Mouse (Mus musculus) neural tube, embryonic 15.5 days (tissue): ENCODE data around the gene Gabbr2. TPM values are rescaled to one million over a fixed set of nuclear protein-coding genes. Genes with fewer than 3 reads are reported as not detected.

Experiments used
- ATAC-seq: fragments of 200-750 bp; cut with Nextera tagmentation; 2 replicates; pipeline ENCODE4 v1.8.0; 2017; ENCODE audit warnings: mild to moderate bottlenecking, moderate TSS enrichment, moderate library complexity; ENCODE audit not compliant: low FRiP score
- H3K27ac ChIP-seq: fragments of 300-500 bp; sonication (generic); replicated peaks from 2 replicates; pipeline ENCODE4 v1.5.1; 2015; ENCODE audit warnings: mild to moderate bottlenecking, inconsistent platforms
- H3K27me3 ChIP-seq: fragments of 300-500 bp; sonication (generic); replicated peaks from 2 replicates; pipeline ENCODE4 v1.6.1; 2015; ENCODE audit warnings: inconsistent platforms
- H3K36me3 ChIP-seq: fragments of 300-500 bp; sonication (generic); 2 replicates; pipeline ENCODE4 v1.6.1; 2015; ENCODE audit warnings: inconsistent platforms
- H3K4me1 ChIP-seq: fragments of 300-500 bp; sonication (generic); 2 replicates; pipeline ENCODE4 v1.6.1; 2015; ENCODE audit warnings: inconsistent platforms
- H3K4me2 ChIP-seq: fragments of 300-500 bp; sonication (generic); 2 replicates; pipeline ENCODE4 v1.6.1; 2015; ENCODE audit warnings: inconsistent platforms, mild to moderate bottlenecking, moderate library complexity
- H3K4me3 ChIP-seq: fragments of 300-500 bp; sonication (generic); replicated peaks from 2 replicates; pipeline ENCODE4 v1.5.1; 2015; ENCODE audit warnings: mild to moderate bottlenecking, inconsistent platforms
- H3K9ac ChIP-seq: fragments of 300-500 bp; sonication (generic); replicated peaks from 2 replicates; pipeline ENCODE4 v1.6.1; 2015; ENCODE audit warnings: mild to moderate bottlenecking, inconsistent platforms
- H3K9me3 ChIP-seq: fragments of 300-500 bp; sonication (generic); replicated peaks from 2 replicates; pipeline ENCODE4 v1.6.1; 2016; ENCODE audit warnings: inconsistent platforms
- WGBS: fragments of 180-500 bp; shearing (Covaris S2); methylation state at CpG from one replicate; pipeline ENCODE4 v1.1.7; 2015; ENCODE audit warnings: mixed read lengths; 5-methylcytosine and 5-hydroxymethylcytosine counted together
- polyA plus RNA-seq: library from polyadenylated mRNA; unstranded; fragments of >200 nt; fragmentation: Nextera tagmentation; extraction: Ambion mirVana; gene quantifications from 2 replicates; pipeline ENCODE4 v1.2.1, GENCODE M21; 2015

The Gabbr2 gene
- polyA plus RNA-seq, 1 experiment from 2014 or later = 12.5 TPM

DNA sequence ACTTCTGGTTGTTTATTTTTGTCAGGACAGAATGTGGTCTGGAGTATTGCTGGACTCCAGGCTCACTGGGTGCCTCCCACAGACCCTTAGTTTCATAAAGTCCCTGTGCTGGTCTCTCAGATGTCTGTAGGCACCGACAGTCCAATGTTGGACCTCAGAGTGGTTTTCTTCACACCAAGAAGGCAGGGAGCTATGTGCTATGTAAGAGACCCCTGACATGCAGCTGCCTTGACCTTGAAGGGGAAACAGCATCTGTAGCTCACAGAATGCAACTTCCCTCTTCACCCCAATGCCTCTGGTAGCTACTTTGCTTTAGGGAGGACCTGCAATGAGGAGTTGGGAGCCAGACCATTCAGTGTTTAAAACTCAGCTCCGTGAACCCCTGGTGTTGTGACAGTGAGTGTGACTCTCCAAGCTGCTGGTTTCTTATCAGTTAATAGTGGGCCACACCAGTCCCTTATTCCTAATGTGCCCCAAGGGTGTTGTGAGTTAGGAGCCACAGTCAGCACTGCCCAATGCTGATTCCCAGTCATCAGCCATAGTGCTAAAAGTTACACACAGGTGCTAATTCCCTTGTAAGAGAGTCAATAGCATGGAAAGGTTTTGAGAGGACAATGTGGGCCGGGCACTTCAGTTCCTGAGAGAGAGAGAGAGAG is 85.5 kb downstream of the Gabbr2 start:
- Histone ChIP-seq H3K9me3 (0 out of 2 replicates have a peak, but pooled peaks cover 2% of the 10 kb centered on the region), H3K27ac (0 out of 2 replicates have a peak overlapping the region, but pooled peaks have one; percentile 2), H3K4me1 (peaks cover 30% of the 10 kb centered on the region), H3K9ac (no peak overlapping the region), H3K4me2 (no peak overlapping the region), H3K36me3 (no peaks in the 10 kb centered on the region), H3K4me3 (no peak overlapping the region), H3K27me3 (no peaks in the 10 kb centered on the region)
- no peak for ATAC-seq
- WGBS = 85% methylated on average over 3 of the region's 3 CpGs

DNA sequence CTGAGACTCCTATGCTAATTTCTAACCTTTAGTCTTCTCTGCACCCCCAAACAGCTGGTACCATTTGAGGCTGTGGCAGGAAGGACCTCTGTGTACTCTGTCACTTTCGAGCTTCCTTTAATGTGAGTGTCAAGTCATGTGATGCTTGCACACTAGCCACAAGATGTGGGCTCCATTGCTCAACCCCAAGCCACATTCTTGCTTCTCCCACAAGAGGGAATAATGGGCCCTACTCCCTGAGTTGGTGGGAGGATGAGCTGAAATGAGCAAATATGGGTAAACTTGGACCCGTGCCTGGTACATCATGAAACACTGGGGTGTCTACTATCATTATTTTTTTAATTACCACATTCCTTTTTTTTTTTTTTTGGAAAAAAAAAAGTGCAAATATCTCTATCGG is 86.5 kb downstream of the Gabbr2 start:
- 0 out of 2 replicates have a peak, but pooled peaks cover 2% of the 10 kb centered on the region for H3K9me3 ChIP-seq
- no peaks in the 10 kb centered on the region for H3K36me3 ChIP-seq
- H3K9ac ChIP-seq = no peak overlapping the region
- H3K4me2 ChIP-seq = no peak overlapping the region
- WGBS = 62% methylated on average over 3 of the region's 3 CpGs
- H3K4me1 ChIP-seq = peaks cover 30% of the 10 kb centered on the region
- no peak for ATAC-seq
- H3K27me3 ChIP-seq = no peaks in the 10 kb centered on the region
- no peak overlapping the region for H3K4me3 ChIP-seq
- H3K27ac ChIP-seq = peak overlapping the region; percentile 54

DNA sequence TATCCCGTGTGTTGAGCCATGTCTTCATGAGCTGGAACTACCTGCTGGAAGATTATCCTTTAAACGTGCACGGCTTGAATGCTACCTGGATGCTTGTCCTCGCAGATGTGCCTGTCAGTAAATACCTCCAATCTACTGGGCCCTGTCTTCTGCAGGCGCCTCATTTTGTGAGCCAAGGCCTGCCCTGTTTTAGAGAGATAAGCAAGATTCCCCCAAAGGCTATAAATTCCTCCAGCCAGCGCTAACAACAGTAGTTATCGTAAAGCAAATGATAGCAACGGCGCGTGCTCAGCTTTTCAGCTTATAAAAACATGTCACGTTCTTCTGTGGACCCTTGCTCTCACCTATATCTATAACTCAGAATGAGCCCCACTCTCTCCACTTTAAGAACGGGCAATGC is 87.5 kb downstream of the Gabbr2 start:
- Histone ChIP-seq H3K27me3 (no peaks in the 10 kb centered on the region), H3K9ac (no peak overlapping the region), H3K36me3 (no peaks in the 10 kb centered on the region), H3K4me1 (peaks cover 30% of the 10 kb centered on the region), H3K4me3 (no peak overlapping the region), H3K4me2 (no peak overlapping the region), H3K27ac (peak overlapping the region; percentile 54), H3K9me3 (0 out of 2 replicates have a peak, but pooled peaks cover 2% of the 10 kb centered on the region)
- 35% methylated on average over 12 of the region's 12 CpGs for WGBS
- peak; percentile 35; the same call in 1 of the 2 replicates for ATAC-seq

DNA sequence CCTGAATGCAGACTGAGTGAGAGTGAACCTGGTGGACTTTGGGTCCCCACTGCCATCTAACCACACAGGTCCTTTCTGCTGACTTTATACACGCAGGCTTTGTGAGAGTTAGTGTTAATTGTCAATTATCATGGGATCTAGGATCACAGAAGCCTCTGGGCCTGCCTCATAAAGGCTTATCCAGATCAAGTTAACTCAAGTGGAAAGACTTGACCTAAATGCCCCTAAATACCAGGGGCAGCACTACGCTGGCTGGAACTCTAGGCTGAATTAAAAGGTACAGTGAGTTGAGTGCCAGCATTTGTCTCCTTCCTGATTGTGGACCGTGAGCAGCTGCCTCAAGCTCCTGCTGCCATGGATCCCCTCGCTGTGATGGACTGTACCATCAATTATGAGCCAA is 93.1 kb downstream of the Gabbr2 start:
- Histone ChIP-seq H3K9ac (no peak overlapping the region), H3K4me3 (no peak overlapping the region), H3K4me2 (no peak overlapping the region), H3K9me3 (no peaks in the 10 kb centered on the region), H3K4me1 (peaks cover 28% of the 10 kb centered on the region), H3K36me3 (no peaks in the 10 kb centered on the region), H3K27ac (no peak overlapping the region), H3K27me3 (no peaks in the 10 kb centered on the region)
- WGBS = 71% methylated on average over 4 of the region's 4 CpGs
- ATAC-seq = no peak

DNA sequence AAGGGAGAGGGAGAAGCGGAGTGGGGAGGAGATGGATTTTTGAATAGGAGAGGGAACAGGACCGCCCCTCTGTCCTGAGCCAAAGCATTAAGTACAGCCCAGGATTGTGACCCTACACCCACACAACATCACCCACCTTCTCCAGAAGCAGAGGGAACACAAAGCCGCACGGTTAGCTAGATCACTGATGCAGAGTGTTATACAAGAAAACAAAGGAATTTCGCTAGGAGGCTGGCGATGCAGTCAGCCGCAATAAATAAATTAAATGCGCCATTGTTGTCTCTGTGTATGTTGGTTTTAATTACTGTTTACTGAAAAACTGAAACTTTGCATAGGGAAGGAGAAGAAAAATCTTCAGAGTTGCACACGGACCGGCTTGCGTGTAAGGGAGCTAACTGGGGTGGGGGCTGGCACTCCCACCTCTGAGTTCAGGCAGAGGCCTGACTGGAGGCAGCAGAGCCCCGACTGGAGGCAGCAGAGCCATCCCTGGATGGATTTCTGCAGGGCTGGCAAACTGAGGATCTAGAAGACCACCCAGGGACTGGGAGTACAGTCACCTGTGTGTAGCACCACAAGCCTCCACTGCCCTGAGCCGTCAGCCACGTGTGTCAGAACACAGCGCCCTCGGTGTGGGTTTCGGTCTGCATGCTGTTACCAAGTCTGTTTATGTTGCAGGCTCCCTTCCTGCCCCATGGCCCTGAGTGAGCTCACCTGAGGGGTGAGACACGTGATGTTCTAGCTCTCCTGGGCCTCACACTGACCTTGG is 93.9 kb downstream of the Gabbr2 start:
- H3K9ac ChIP-seq = no peak overlapping the region
- H3K4me2 ChIP-seq = no peak overlapping the region
- H3K36me3 ChIP-seq = no peaks in the 10 kb centered on the region
- ATAC-seq = 0 out of 2 replicates have a peak, but pooled peaks have one; percentile 17
- 53% methylated on average over 18 of the region's 18 CpGs for WGBS
- H3K4me1 ChIP-seq = peaks cover 20% of the 10 kb centered on the region
- H3K9me3 ChIP-seq = no peaks in the 10 kb centered on the region
- no peak overlapping the region for H3K4me3 ChIP-seq
- H3K27me3 ChIP-seq = no peaks in the 10 kb centered on the region
- H3K27ac ChIP-seq = no peak overlapping the region

DNA sequence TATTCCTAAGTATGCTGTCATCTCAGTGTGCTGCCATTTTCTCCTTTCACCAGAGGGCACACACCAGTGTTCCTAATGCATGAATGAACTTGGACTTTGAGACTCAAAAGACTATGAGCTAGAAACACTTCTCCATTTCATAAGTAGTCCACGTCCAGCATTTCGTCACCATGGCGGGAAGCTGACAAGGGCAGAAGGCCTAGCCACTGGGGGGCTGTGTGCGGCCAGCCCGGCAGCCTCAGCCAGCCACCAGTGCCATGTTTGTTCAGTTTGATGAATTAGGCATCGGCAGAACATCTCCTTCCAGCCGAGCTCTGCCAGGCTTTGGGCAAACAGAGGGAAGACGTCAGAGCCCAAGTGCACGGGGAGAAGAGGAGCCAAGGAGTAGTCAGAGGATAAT is 97.5 kb downstream of the Gabbr2 start:
- H3K4me3 ChIP-seq = no peak overlapping the region
- no peak overlapping the region for H3K9ac ChIP-seq
- H3K27me3 ChIP-seq = no peaks in the 10 kb centered on the region
- H3K4me1 ChIP-seq = peaks cover 16% of the 10 kb centered on the region
- no peaks in the 10 kb centered on the region for H3K36me3 ChIP-seq
- WGBS = 72% methylated on average over 9 of the region's 9 CpGs
- no peak overlapping the region for H3K4me2 ChIP-seq
- no peaks in the 10 kb centered on the region for H3K9me3 ChIP-seq
- 0 out of 2 replicates have a peak overlapping the region, but pooled peaks have one; percentile 41 for H3K27ac ChIP-seq
- no peak for ATAC-seq

DNA sequence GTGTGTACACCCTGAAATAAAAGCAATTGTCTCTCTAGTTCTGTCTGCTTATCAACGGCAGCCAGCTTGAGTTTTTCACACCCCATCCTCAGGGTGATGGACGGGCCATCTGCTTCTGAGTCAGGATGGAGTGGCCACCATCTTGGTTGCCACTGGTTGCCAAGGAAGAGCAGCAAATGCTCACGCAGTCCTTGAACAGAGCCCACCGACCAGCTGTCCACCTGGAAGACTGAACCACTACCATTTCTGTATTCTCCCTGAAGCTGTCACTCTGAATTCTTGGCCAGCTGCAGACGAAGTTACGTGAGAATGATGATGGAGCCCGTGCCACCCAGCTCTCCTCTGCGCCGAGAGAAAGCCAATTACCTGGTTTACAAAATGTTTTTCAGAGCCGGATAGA is 102.5 kb downstream of the Gabbr2 start:
- Histone ChIP-seq H3K4me2 (no peak overlapping the region), H3K4me3 (no peak overlapping the region), H3K27ac (no peak overlapping the region), H3K9me3 (no peaks in the 10 kb centered on the region), H3K9ac (no peak overlapping the region), H3K4me1 (peaks cover 10% of the 10 kb centered on the region), H3K36me3 (no peaks in the 10 kb centered on the region; the same call in 1 of the 2 replicates), H3K27me3 (no peaks in the 10 kb centered on the region)
- no peak for ATAC-seq
- WGBS = 72% methylated on average over 10 of the region's 10 CpGs

DNA sequence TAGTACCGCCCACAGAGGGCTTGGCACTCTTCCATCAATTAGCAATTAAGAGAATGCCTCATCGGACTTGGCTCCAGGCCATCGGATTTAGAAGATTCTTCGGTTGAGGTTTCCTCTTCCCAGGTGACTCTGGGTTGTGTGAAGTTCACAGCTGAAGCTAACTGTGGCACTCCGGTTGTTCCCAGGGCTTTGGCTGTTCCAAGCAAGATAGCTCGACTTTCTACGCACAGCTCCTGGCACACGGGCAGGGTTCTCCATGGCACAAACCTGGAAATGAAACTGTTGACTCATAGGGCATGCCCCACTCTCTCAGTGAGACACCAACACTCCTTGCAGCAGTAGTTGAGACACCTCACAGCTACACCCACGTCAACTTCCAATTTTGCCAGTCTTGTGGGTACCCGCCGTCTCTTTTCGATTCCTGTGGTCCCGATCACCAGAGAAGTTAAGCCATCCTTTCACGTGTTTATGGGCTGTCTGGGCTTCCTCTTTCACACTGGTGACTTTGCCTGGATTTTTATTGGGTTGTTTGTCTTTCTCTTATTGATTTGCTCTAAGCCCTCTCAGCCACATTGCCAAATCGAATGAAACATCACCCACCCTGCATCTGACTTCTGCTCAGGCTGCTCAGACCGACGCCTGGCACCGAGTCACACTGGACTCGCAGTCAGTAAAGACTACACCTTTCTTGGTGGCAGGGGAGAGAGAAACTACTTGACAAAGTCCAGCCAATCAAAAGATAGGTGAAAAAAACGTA is 105.9 kb downstream of the Gabbr2 start:
- H3K27ac ChIP-seq = no peak overlapping the region
- WGBS = 87% methylated on average over 20 of the region's 20 CpGs
- H3K27me3 ChIP-seq = no peaks in the 10 kb centered on the region
- peaks cover 28% of the 10 kb centered on the region for H3K4me1 ChIP-seq
- no peak overlapping the region for H3K4me2 ChIP-seq
- no peaks in the 10 kb centered on the region for H3K9me3 ChIP-seq
- no peaks in the 10 kb centered on the region; the same call in 1 of the 2 replicates for H3K36me3 ChIP-seq
- no peak overlapping the region for H3K9ac ChIP-seq
- no peak for ATAC-seq
- H3K4me3 ChIP-seq = no peak overlapping the region

DNA sequence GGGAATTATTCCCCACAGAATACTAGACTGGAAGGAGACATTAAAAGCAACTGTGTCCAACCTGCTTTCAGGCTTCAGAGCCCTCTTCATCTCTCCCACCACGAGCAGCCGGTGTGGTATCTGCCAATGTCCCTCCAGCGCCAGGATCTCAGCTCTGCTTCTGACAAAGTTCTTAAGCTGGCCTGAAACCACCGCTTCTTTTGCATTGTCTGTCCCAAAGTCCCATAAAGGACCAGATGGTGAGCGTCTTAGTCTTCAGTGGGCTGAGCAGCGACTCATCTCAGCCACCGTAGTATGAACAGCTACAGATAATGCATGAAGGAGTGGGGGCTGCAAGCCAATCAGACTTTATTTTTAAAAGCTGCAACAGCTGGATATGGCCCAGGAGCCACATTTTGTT is 107.5 kb downstream of the Gabbr2 start:
- Histone ChIP-seq H3K4me2 (no peak overlapping the region), H3K4me1 (peaks cover 38% of the 10 kb centered on the region), H3K27ac (peak overlapping the region; percentile 41), H3K4me3 (no peak overlapping the region), H3K36me3 (no peaks in the 10 kb centered on the region; the same call in 1 of the 2 replicates), H3K9ac (no peak overlapping the region), H3K9me3 (no peaks in the 10 kb centered on the region), H3K27me3 (no peaks in the 10 kb centered on the region)
- peak; percentile 46; the same call in 1 of the 2 replicates for ATAC-seq
- whole genome bisulfite sequencing = 41% methylated on average over 7 of the region's 7 CpGs

DNA sequence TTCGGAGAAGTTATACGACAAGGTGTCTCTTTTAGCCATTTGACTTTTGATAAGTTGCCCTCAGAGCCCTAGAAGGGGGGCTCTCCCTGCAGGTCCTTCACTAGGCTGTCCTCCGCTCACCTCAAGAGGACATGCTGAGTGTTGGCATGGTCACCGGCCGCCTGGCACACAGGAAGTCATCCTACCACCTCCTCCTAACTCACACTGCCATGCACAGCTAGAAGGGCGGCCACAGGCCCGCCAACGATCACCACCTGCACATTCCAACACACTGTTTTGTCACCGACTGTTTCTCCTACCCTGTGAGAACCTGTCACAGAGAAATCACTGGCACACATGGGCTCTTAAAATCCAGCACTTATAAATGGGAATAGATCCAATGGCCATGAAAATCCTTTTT is 108.1 kb downstream of the Gabbr2 start:
- 0 out of 2 replicates have a peak overlapping the region, but pooled peaks have one; percentile 14 for H3K27ac ChIP-seq
- no peak for ATAC-seq
- 77% methylated on average over 9 of the region's 9 CpGs for WGBS

DNA sequence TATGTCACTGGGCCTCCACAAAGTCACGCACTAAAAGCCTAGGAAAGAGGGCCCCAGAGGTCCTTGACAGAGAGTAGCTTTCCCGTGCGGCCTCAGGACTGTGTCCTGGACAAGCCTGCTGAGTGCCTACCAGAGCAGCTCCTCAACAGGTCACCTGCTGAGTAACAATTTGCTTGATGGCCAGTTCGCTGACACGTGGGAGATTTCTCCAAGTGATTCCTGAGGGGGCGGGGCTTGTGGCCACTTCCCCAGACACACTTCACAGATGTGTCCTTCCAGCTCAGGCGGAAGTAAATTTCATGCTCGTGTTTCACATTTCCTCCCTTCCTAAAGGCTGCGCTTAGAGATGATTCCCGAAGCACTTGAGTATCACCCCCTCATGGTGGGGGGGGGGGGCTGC is 108.6 kb downstream of the Gabbr2 start:
- 50% methylated on average over 10 of the region's 10 CpGs for WGBS
- Histone ChIP-seq H3K4me1 (peaks cover 38% of the 10 kb centered on the region), H3K9ac (no peak overlapping the region), H3K27ac (no peak overlapping the region), H3K4me3 (no peak overlapping the region), H3K9me3 (no peaks in the 10 kb centered on the region), H3K4me2 (no peak overlapping the region), H3K36me3 (no peaks in the 10 kb centered on the region; the same call in 1 of the 2 replicates), H3K27me3 (no peaks in the 10 kb centered on the region)
- ATAC-seq = no peak

More for the DNA sequence above, 108.1 kb downstream of the Gabbr2 start:
- Histone ChIP-seq H3K27me3 (no peaks in the 10 kb centered on the region), H3K4me2 (no peak overlapping the region), H3K4me1 (peaks cover 38% of the 10 kb centered on the region), H3K9me3 (no peaks in the 10 kb centered on the region), H3K36me3 (no peaks in the 10 kb centered on the region; the same call in 1 of the 2 replicates), H3K4me3 (no peak overlapping the region), H3K9ac (no peak overlapping the region)
